In genomic region chr8:11482537-11482936, GRCm38 (mm10) we compare ENCODE assay signal across 24 mouse cellular contexts. TPM values are rescaled to one million over a fixed set of nuclear protein-coding genes. Genes with fewer than 3 reads are reported as not detected.
DNase-seq lines count a peak whose midpoint lies in the region; ATAC-seq and TF ChIP-seq lines count a peak whose summit lies in the region.
"Had no signal": no experiment of that assay in that cellular context is flagged by ENCODE, and none has a peak within 500 bp of the region (broad histone marks: within the 10 kb centered on the region; RNA-seq: fewer than 3 reads in every experiment).

No protein-coding gene starts in this region.

- ATAC-seq in kidney, embryonic 15.5 days (replicated peaks; ENCODE audit: low FRiP score), result no peak
- peak; percentile 37; the same call in 1 of the 2 replicates for ATAC-seq in heart, embryonic 12.5 days (ENCODE audit: insufficient number of reproducible peaks, low FRiP score)
- ATAC-seq in heart, postnatal 0 days (ENCODE audit: insufficient read depth, low read depth), result peak; percentile 69
- ATAC-seq: forebrain, embryonic 13.5 days; midbrain, embryonic 16.5 days had no signal

- intact Hi-C loops in heart, postnatal 36 days (cut with DNase I), result no loop called here

- no peak for TF ChIP-seq CTCF in heart, postnatal 0 days (IDR thresholded peaks at IDR 0.05; ENCODE audit: low read depth)

- peak overlapping the region; percentile 52; the same call in 1 of the 2 replicates for H3K27ac ChIP-seq in kidney, embryonic 15.5 days
- peak overlapping the region; percentile 85 for H3K27ac ChIP-seq in heart, embryonic 12.5 days (ENCODE audit: poor library complexity, severe bottlenecking)
- H3K27ac ChIP-seq in heart, postnatal 0 days (ENCODE audit: low read depth), result peak overlapping the region; percentile 87
- H3K27ac ChIP-seq: forebrain, embryonic 13.5 days; hindbrain, embryonic 15.5 days; limb, embryonic 15.5 days; liver, embryonic 14.5 days; lung, embryonic 15.5 days; neural tube, embryonic 13.5 days had no signal

- H3K4me2 ChIP-seq in kidney, embryonic 15.5 days, result no peak overlapping the region
- no peak overlapping the region for H3K4me2 ChIP-seq in heart, embryonic 12.5 days
- no peak overlapping the region for H3K4me2 ChIP-seq in heart, postnatal 0 days (ENCODE audit: low read depth, low read length)
- H3K4me2 ChIP-seq: forebrain, embryonic 13.5 days; hindbrain, embryonic 15.5 days; limb, embryonic 15.5 days; lung, embryonic 15.5 days; neural tube, embryonic 13.5 days had no signal

- H3K9me3 ChIP-seq in kidney, embryonic 15.5 days (replicated peaks), result no peaks in the 10 kb centered on the region
- no peaks in the 10 kb centered on the region for H3K9me3 ChIP-seq in heart, embryonic 12.5 days (replicated peaks)
- H3K9me3 ChIP-seq in heart, postnatal 0 days (replicated peaks; ENCODE audit: control insufficient read depth, low read length), result no peaks in the 10 kb centered on the region
- H3K9me3 ChIP-seq: forebrain, embryonic 13.5 days; hindbrain, embryonic 15.5 days; limb, embryonic 15.5 days; lung, embryonic 15.5 days; neural tube, embryonic 13.5 days had no signal

- WGBS in kidney, embryonic 15.5 days, result 49% methylated on average over 3 of the region's 3 CpGs
- 37% methylated on average over 3 of the region's 3 CpGs for WGBS in heart, embryonic 12.5 days
- 26% methylated on average over 3 of the region's 3 CpGs for WGBS in heart, postnatal 0 days

- H3K36me3 ChIP-seq in kidney, embryonic 15.5 days, result no peaks in the 10 kb centered on the region
- H3K36me3 ChIP-seq in heart, embryonic 12.5 days, result no peaks in the 10 kb centered on the region
- H3K36me3 ChIP-seq in heart, postnatal 0 days (replicated peaks; ENCODE audit: control insufficient read depth, insufficient read depth, low read length), result no peaks in the 10 kb centered on the region
- H3K36me3 ChIP-seq: hindbrain, embryonic 15.5 days; limb, embryonic 15.5 days; lung, embryonic 15.5 days; neural tube, embryonic 13.5 days had no signal

- H3K27me3 ChIP-seq in kidney, embryonic 15.5 days, result peaks cover 23% of the 10 kb centered on the region
- peaks cover 22% of the 10 kb centered on the region for H3K27me3 ChIP-seq in heart, embryonic 12.5 days (replicated peaks)
- no peaks in the 10 kb centered on the region for H3K27me3 ChIP-seq in heart, postnatal 0 days (ENCODE audit: control insufficient read depth, insufficient read depth, low read length)

- no peak overlapping the region for H3K4me3 ChIP-seq in kidney, embryonic 15.5 days (replicated peaks)
- H3K4me3 ChIP-seq in heart, embryonic 12.5 days, result no peak overlapping the region
- H3K4me3 ChIP-seq in heart, postnatal 0 days (ENCODE audit: low read depth, low read length), result no peak overlapping the region
- H3K4me3 ChIP-seq: forebrain, embryonic 13.5 days; hindbrain, embryonic 15.5 days; limb, embryonic 15.5 days; lung, embryonic 15.5 days; myocyte; neural tube, embryonic 13.5 days had no signal

- peak; percentile 53; the same call in 1 of the 2 replicates for TF ChIP-seq EP300 in heart, postnatal 0 days (IDR thresholded peaks at IDR 0.05; ENCODE audit: low read depth)

- peak; percentile 28 to 52 for DNase-seq in heart, adult 18-20 months
- DNase-seq in heart, postnatal 36 days, result no peak
- DNase-seq in kidney, adult 11 months, result no peak
- peak; percentile 85 for DNase-seq in heart, postnatal 0 days (ENCODE audit: low spot score)
- DNase-seq in lung, adult 18-20 months, result no peak
- DNase-seq: adrenal gland, postnatal 25 days; cerebellum, adult 8-10 months; gastrocnemius, postnatal 36 days; layer of hippocampus, adult 9-11 months; left cerebral cortex, postnatal 4 days; lung, postnatal 4 days; thymus, adult 18-20 months; thymus, postnatal 36 days had no signal

- peaks cover 54% of the 10 kb centered on the region for H3K4me1 ChIP-seq in kidney, embryonic 15.5 days
- H3K4me1 ChIP-seq in heart, embryonic 12.5 days (replicated peaks), result peaks cover 22% of the 10 kb centered on the region
- H3K4me1 ChIP-seq in heart, postnatal 0 days (ENCODE audit: control insufficient read depth, insufficient read depth), result peaks cover 8% of the 10 kb centered on the region; the same call in 1 of the 2 replicates

- H3K9ac ChIP-seq in kidney, embryonic 15.5 days, result no peak overlapping the region
- no peak overlapping the region for H3K9ac ChIP-seq in heart, embryonic 12.5 days
- no peak overlapping the region for H3K9ac ChIP-seq in heart, postnatal 0 days (replicated peaks; ENCODE audit: low read depth, low read length)
- H3K9ac ChIP-seq: forebrain, embryonic 13.5 days; hindbrain, embryonic 15.5 days; limb, embryonic 15.5 days; liver, embryonic 14.5 days; lung, embryonic 15.5 days; neural tube, embryonic 13.5 days had no signal

RNA-seq across cellular contexts. Expression of gene Rab20, which starts 4.0 kb away (rescaled TPM):
- total RNA-seq in heart, adult 18-20 months (2021), result 10 to 100 TPM; 17.4 to 20.5 TPM
- 10 to 100 TPM; 26.9 to 32.1 TPM for total RNA-seq in heart, postnatal 36 days (2021)
- polyA plus RNA-seq in kidney, embryonic 15.5 days (2015; fragmentation: Nextera tagmentation; extraction: Ambion mirVana), result 24.2 and 26.5 TPM in 2 replicates
- polyA plus RNA-seq in heart, embryonic 12.5 days (2016; fragmentation: Nextera tagmentation; extraction: Ambion mirVana), result 20.2 and 23.5 TPM in 2 replicates
- total RNA-seq in heart, postnatal 0 days (2014; rRNA removed; ENCODE audit: low replicate concordance), result 84.5 and 121 TPM in 2 replicates
- 52.0 and 56.1 TPM in 2 replicates for polyA plus RNA-seq in heart, postnatal 0 days (2015; fragmentation: Nextera tagmentation; extraction: Ambion mirVana)
- total RNA-seq: megakaryocyte-erythroid progenitor cell, adult 5-6 weeks had no signal

RNA-seq across cellular contexts. Expression of gene Naxd, which starts 14.8 kb away (rescaled TPM):
- total RNA-seq in heart, adult 18-20 months (2021), result 10 to 100 TPM; 30.1 to 34.4 TPM
- 10 to 100 TPM; 35.6 to 39.7 TPM for total RNA-seq in heart, postnatal 36 days (2021)
- polyA plus RNA-seq in kidney, embryonic 15.5 days (2015; fragmentation: Nextera tagmentation; extraction: Ambion mirVana), result 119 and 121 TPM in 2 replicates
- polyA plus RNA-seq in heart, embryonic 12.5 days (2016; fragmentation: Nextera tagmentation; extraction: Ambion mirVana), result 68.8 and 71.0 TPM in 2 replicates
- total RNA-seq in heart, postnatal 0 days (2014; rRNA removed; ENCODE audit: low replicate concordance), result 71.3 and 71.6 TPM in 2 replicates
- 62.7 and 66.3 TPM in 2 replicates for polyA plus RNA-seq in heart, postnatal 0 days (2015; fragmentation: Nextera tagmentation; extraction: Ambion mirVana)

Comparison
In these comparisons a context has a peak if more than half of its experiments do, and no peak if none do; other contexts are left out.
1. DNase-seq: peak in heart, adult 18-20 months (2 of 2) and heart, postnatal 0 days (single experiment); none in heart, postnatal 36 days (0 of 2), kidney, adult 11 months (single experiment) and lung, adult 18-20 months (0 of 2).
2. Peak in every context shown above with its lines, with median percentiles within 50 percentile points of each other: H3K27ac ChIP-seq.